Mouse (Mus musculus) Muller cell, postnatal 12 days (primary cell): ENCODE data around the gene Cdk18.

Experiments
- DNase-seq: peaks from one replicate; pipeline ENCODE4 v3.0.0-alpha.2; 2015; ENCODE audit errors: inconsistent ontology term

Cdk18 gene

DNA sequence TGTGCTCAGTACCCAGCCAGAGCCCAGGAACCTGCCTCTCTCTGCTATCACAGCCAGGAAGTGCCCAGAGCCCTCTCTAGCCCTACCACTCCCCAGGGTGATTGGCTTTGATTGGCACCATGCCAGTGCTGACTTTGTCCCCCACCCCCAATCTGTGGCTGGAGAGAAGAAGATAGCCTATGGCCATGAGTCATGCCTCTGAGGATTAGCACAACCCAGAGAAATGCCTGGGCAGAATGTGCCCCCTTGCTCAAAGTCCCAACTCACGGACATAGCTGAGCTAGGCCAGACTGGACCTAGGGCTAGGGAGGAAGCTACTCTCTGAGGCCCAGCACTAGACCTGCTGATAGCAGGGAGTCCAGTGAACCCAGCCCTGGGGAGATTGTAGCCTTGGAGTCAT is 10.7 kb upstream of the Cdk18 start:
- DNase-seq: peak; percentile 75

- no peak for DNase-seq
These were observed 9.9 kb upstream of the Cdk18 start for GRCm38 (mm10) chr1:132149410-132149809.

- DNase-seq: no peak
These were observed 6.6 kb upstream of the Cdk18 start for GRCm38 (mm10) chr1:132145973-132146685.

DNA sequence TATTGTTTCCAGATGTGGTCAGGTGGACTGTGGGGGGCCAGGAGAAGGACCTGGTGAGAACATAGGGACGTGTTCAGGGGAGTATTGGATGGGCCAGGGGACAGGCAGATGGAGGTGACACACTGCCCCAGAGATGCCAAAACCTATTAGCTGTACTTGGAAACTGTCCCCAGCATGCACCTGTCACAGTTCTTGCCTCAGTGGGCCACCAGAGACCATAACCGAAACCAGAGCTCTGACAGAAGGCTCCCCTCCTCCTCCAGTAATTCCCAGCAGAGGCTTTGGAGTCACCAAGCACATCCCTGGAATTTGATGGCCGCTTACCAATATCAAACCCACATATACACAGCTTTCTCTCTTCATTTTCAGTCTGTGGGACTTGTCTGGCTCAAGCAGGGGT is 5.4 kb upstream of the Cdk18 start:
- DNase-seq: no peak

DNA sequence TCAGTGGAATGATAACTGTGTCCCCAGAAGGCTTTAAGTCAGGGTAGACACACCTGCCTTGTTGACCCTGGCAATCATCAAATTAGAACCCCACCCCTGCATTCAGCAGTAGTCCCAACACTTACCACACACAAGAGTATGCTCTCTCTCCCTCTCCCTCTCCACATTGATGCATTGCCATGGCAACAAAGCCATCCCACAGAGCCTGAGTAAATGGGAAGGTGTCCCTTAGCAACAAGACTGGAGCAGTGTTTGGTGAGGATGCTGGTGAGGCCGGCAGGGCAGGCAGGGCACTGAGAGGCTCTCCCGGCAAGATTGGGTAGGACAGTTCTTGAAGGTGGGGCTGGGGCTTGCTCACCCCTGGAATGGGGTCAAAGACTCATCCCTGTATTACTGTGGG is 4.7 kb upstream of the Cdk18 start:
- peak; percentile 44 for DNase-seq

GRCm38 (mm10) chr1:132143730-132144129 is 4.2 kb upstream of the Cdk18 start:
- no peak for DNase-seq

DNA sequence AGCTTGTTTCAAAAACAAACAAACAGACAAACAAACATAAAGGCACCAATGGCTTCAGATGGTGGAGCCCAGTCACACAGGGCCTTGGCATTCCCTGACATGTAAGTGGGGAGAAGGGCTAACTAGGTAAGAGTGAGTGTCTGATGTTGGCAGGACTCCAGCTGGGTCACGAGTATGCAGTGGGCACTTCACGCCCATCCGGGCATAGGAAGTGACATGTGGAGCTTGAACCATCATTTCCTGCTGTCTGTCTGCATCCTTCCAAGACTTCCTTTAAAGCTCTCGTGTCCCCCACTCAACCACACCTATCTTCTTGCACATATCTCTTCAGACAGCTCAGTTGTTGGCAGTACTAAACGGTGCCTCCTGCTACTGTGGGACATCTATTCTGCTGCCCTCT is 3.6 kb upstream of the Cdk18 start:
- DNase-seq: no peak

- DNase-seq: no peak
These were observed 2.3 kb upstream of the Cdk18 start for GRCm38 (mm10) chr1:132141753-132142152.

DNA sequence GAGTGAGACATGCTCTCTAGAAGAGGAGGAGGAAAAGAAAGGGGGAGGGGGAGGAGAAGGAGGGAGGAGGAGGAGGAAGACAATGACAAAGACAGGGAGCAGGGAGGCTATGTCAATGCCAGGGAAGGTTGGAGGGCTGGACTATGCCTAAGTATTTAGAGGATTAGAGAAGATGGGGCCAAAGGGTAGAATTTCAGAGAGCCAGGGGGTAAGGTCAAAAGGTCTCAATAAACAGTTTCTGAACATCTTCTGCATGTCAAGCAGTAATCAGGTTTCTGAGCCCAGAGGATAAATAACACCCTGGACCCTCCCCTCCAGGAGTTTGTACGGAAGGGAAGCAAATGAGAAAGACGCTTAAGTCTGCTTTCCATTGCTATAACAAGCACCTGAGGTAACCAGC is 1.7 kb upstream of the Cdk18 start:
- DNase-seq: no peak

- no peak for DNase-seq
These were observed 1.1 kb upstream of the Cdk18 start for GRCm38 (mm10) chr1:132140574-132140973.

- DNase-seq: no peak
These were observed 687 bp upstream of the Cdk18 start for GRCm38 (mm10) chr1:132140171-132140570.

- no peak for DNase-seq
These were observed 688 bp downstream of the Cdk18 start for GRCm38 (mm10) chr1:132138576-132139415.

DNA sequence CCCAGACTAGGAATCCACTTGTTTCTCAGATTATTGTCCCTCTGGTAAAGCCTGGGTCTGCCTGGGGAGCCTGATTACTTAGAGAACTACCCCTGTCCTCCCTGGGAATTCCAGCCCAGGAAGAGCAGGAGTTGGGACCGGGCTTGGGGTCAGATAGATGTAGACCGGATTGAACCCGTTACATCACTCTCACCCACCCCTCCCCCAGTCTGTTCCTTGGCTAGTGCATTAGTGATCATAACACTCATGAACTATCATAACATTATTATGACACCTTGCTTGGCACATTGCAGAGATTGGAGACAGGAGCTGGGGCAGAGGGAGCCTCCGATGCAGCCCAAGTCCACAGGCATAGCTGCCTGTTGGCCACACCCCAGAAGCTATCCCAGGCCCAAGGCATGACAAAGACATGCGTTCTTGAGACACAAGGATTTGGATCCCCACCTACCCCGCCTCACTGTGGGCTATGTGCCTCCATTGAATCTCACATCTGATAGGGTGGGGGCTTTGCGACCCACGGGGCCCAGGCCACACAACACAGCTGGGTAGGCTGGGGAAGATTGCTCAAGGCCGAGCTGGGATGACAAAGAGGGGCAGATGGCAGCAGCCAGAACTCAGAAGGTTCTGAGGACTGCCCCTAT is 1.4 kb downstream of the Cdk18 start:
- DNase-seq: no peak

DNA sequence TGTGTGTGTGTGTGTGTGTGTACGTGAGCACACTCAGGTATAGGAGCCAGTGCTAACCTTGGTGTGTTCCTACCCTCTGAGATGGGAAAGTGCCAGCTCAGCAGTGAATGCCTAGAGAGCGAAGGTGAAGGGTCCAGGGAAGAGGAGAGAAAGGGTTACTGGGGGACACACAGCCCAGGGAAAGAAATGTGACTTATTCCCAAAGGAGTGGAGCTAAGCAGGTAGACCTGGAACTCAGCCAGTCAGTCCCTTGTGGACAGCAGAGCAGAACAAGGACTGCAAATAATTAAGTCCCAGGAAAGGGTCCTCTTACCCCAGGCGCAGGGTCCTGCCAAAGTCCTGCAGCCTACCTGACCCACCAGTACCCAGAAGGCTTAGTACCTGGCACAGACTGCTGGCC is 2.6 kb downstream of the Cdk18 start:
- DNase-seq: no peak

DNA sequence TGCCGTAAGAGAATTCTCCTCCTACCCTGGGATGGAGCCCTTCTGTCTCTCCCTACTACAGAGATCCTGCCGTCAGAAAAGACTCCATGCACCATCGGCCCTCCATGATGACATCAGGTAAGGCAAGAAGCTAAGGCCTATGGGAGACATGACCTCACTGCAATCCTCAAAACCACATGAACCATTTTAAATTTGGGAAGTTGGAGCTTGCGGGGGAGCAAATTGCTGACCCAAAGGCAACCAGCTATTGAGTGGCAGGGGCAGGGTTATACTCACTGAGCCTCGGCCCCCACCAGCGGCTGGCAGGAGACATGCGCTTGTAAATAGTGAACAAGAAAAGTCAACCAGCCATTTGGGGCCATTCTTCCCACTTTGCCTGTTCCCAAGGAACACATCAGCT is 3.9 kb downstream of the Cdk18 start:
- DNase-seq: no peak

GRCm38 (mm10) chr1:132128311-132128710 is 11.2 kb downstream of the Cdk18 start:
- DNase-seq: peak; percentile 47

- no peak for DNase-seq
These were observed 13.6 kb downstream of the Cdk18 start for GRCm38 (mm10) chr1:132125803-132126405.

- DNase-seq: no peak
These were observed 14.2 kb downstream of the Cdk18 start for GRCm38 (mm10) chr1:132125249-132125648.

- no peak for DNase-seq
These were observed 16.0 kb downstream of the Cdk18 start for GRCm38 (mm10) chr1:132123420-132124014.

- DNase-seq: no peak
These were observed 17.6 kb downstream of the Cdk18 start for GRCm38 (mm10) chr1:132121895-132122294.

- peak; percentile 89 for DNase-seq
These were observed 18.2 kb downstream of the Cdk18 start for GRCm38 (mm10) chr1:132121236-132121635.

- DNase-seq: peak; percentile 57
These were observed 22.9 kb downstream of the Cdk18 start for GRCm38 (mm10) chr1:132116606-132117005.
